Mouse (Mus musculus) left cerebral cortex, adult 8-10 months (tissue): ENCODE data around the gene Zbtb41. TPM values are rescaled to one million over a fixed set of nuclear protein-coding genes. Genes with fewer than 3 reads are reported as not detected.
A peak's percentile ranks its signal among the peaks of the same experiment; 100 is the strongest.
"Not testable (repeated sequence)": the region's sequence is repeated elsewhere in the genome, so short reads cannot be mapped to it uniquely, and the experiment has no call there.

Source experiments
- DNase-seq, 2 experiments: peaks; one replicate each; pipeline ENCODE4 v3.0.0; 2022; ENCODE audit warnings: low spot score in 2 of 2
- total RNA-seq, 4 experiments: library from RNA; stranded (reverse); gene quantifications; 2 replicates each; pipeline ENCODE4 v1.2.4; 2022

Zbtb41 gene
- 10 to 100 TPM; 24.0 to 28.5 (median 26.5) TPM for total RNA-seq

GRCm38 (mm10) chr1:139421875-139422791 lies at the start of gene Zbtb41:
Gene Zbtb41, plus strand, starts transcription at chr1:139422288.
- peak; percentile 82 to 83 for DNase-seq

- DNase-seq: no peak
Measured at GRCm38 (mm10) chr1:139375900-139376299, 46.2 kb upstream of the Zbtb41 start.

GRCm38 (mm10) chr1:139376638-139377286 lies 45.3 kb upstream of the Zbtb41 start, which contains the start of gene Crb1:
Gene Crb1, minus strand, starts transcription at chr1:139377100.
- DNase-seq: no peak

- DNase-seq: no peak
Measured at GRCm38 (mm10) chr1:139378861-139379620, 43.0 kb upstream of the Zbtb41 start.

GRCm38 (mm10) chr1:139379621-139379984 lies 42.5 kb upstream of the Zbtb41 start:
- no peak for DNase-seq

GRCm38 (mm10) chr1:139391747-139392146 lies 30.3 kb upstream of the Zbtb41 start:
- no peak for DNase-seq

- no peak for DNase-seq
Measured at GRCm38 (mm10) chr1:139396589-139396988, 25.5 kb upstream of the Zbtb41 start.

GRCm38 (mm10) chr1:139405766-139406165 lies 16.3 kb upstream of the Zbtb41 start:
- no peak for DNase-seq

- no peak for DNase-seq
Measured at GRCm38 (mm10) chr1:139407701-139408100, 14.4 kb upstream of the Zbtb41 start.

- not testable (repeated sequence) for DNase-seq
Measured at GRCm38 (mm10) chr1:139412365-139412764, 9.7 kb upstream of the Zbtb41 start.

- DNase-seq: no peak
Measured at GRCm38 (mm10) chr1:139413465-139413864, 8.6 kb upstream of the Zbtb41 start.

GRCm38 (mm10) chr1:139421521-139421874 lies 590 bp upstream of the Zbtb41 start:
- DNase-seq: no peak

GRCm38 (mm10) chr1:139422941-139423340 lies 853 bp downstream of the Zbtb41 start:
- DNase-seq: no peak

- no peak for DNase-seq
Measured at GRCm38 (mm10) chr1:139423931-139424330, 1.8 kb downstream of the Zbtb41 start.

GRCm38 (mm10) chr1:139425006-139425405 lies 2.9 kb downstream of the Zbtb41 start:
- DNase-seq: no peak

GRCm38 (mm10) chr1:139438373-139438772 lies 16.3 kb downstream of the Zbtb41 start:
- no peak for DNase-seq

GRCm38 (mm10) chr1:139443103-139443502 lies 21.0 kb downstream of the Zbtb41 start:
- DNase-seq: not testable (repeated sequence)

- DNase-seq: peak; percentile 69 to 87
Measured at GRCm38 (mm10) chr1:139454340-139455225, 32.5 kb downstream of the Zbtb41 start, which contains the start of gene Aspm. Gene Aspm, plus strand, starts transcription at chr1:139454772.

- no peak for DNase-seq
Measured at GRCm38 (mm10) chr1:139455226-139455869, 33.3 kb downstream of the Zbtb41 start.

GRCm38 (mm10) chr1:139460807-139461206 lies 38.7 kb downstream of the Zbtb41 start:
- DNase-seq: no peak
